Mouse (Mus musculus) midbrain, embryonic 12.5 days (tissue): ENCODE measurements at regions not wholly inside any gene's neighbourhood (a gene's known extent, or its start where the extent isn't known, plus 50 kb on each side); places are given as distances from the start of the nearest gene placed in this dataset.

Source experiments
- ATAC-seq: fragments of 200-750 bp; cut with Nextera tagmentation; 2 replicates; pipeline ENCODE4 v1.8.0; 2017; ENCODE audit warnings: low read depth, moderate TSS enrichment, moderate library complexity; ENCODE audit not compliant: low FRiP score
- H3K27ac ChIP-seq: fragments of 300-500 bp; sonication (generic); replicated peaks from 2 replicates; pipeline ENCODE4 v1.5.1; 2016; ENCODE audit warnings: mild to moderate bottlenecking
- H3K27me3 ChIP-seq: fragments of 300-500 bp; sonication (generic); 2 replicates; pipeline ENCODE4 v1.6.1; 2016; ENCODE audit warnings: mild to moderate bottlenecking
- H3K36me3 ChIP-seq: fragments of 300-500 bp; sonication (generic); 2 replicates; pipeline ENCODE4 v1.6.1; 2016
- H3K4me1 ChIP-seq: fragments of 300-500 bp; sonication (generic); 2 replicates; pipeline ENCODE4 v1.6.1; 2016
- H3K4me2 ChIP-seq: fragments of 300-500 bp; sonication (generic); replicated peaks from 2 replicates; pipeline ENCODE4 v1.6.1; 2016; ENCODE audit warnings: mild to moderate bottlenecking, moderate library complexity
- H3K4me3 ChIP-seq: fragments of 300-500 bp; sonication (generic); 2 replicates; pipeline ENCODE4 v1.5.1; 2016; ENCODE audit warnings: mild to moderate bottlenecking
- H3K9ac ChIP-seq: fragments of 300-500 bp; sonication (generic); replicated peaks from 2 replicates; pipeline ENCODE4 v1.6.1; 2016; ENCODE audit warnings: mild to moderate bottlenecking, moderate library complexity
- H3K9me3 ChIP-seq: fragments of 300-500 bp; sonication (generic); 2 replicates; pipeline ENCODE4 v1.6.1; 2016; ENCODE audit warnings: mild to moderate bottlenecking
- WGBS: fragments of 180-500 bp; shearing (Covaris S2); methylation state at CpG from one replicate; pipeline ENCODE4 v1.1.7; 2016; 5-methylcytosine and 5-hydroxymethylcytosine counted together

GRCm38 (mm10) chr11:57933065-57933464 is 75.8 kb upstream of the Larp1 start:
- Histone ChIP-seq H3K4me2 (no peak overlapping the region), H3K4me3 (no peak overlapping the region), H3K27me3 (peaks cover 12% of the 10 kb centered on the region), H3K4me1 (peaks cover 11% of the 10 kb centered on the region; the same call in 1 of the 2 replicates), H3K27ac (no peak overlapping the region), H3K36me3 (no peaks in the 10 kb centered on the region), H3K9me3 (no peaks in the 10 kb centered on the region), H3K9ac (no peak overlapping the region)
- ATAC-seq = no peak
- 6% methylated on average over 5 of the region's 5 CpGs for WGBS

GRCm38 (mm10) chr11:57929506-57929905 is 79.4 kb upstream of the Larp1 start:
- no peaks in the 10 kb centered on the region for H3K36me3 ChIP-seq
- H3K27ac ChIP-seq = no peak overlapping the region
- peaks cover 9% of the 10 kb centered on the region; the same call in 1 of the 2 replicates for H3K4me1 ChIP-seq
- no peaks in the 10 kb centered on the region for H3K9me3 ChIP-seq
- ATAC-seq = no peak
- peak overlapping the region; percentile 15; the same call in 1 of the 2 replicates for H3K9ac ChIP-seq
- whole genome bisulfite sequencing = 8% methylated on average over 18 of the region's 18 CpGs
- peaks cover 12% of the 10 kb centered on the region for H3K27me3 ChIP-seq
- H3K4me3 ChIP-seq = peak overlapping the region; percentile 15; the same call in 1 of the 2 replicates
- H3K4me2 ChIP-seq = peak overlapping the region; percentile 34

GRCm38 (mm10) chr11:57920263-57920662 is 87.6 kb upstream of the Hand1 start:
- 83% methylated on average over 2 of the region's 2 CpGs for WGBS
- no peak overlapping the region for H3K9ac ChIP-seq
- H3K4me3 ChIP-seq = no peak overlapping the region
- no peaks in the 10 kb centered on the region for H3K4me1 ChIP-seq
- no peak overlapping the region for H3K27ac ChIP-seq
- H3K9me3 ChIP-seq = no peaks in the 10 kb centered on the region
- no peaks in the 10 kb centered on the region; the same call in 1 of the 2 replicates for H3K27me3 ChIP-seq
- no peak overlapping the region for H3K4me2 ChIP-seq
- no peak for ATAC-seq
- no peaks in the 10 kb centered on the region for H3K36me3 ChIP-seq

- Histone ChIP-seq H3K4me2 (no peak overlapping the region), H3K9ac (no peak overlapping the region), H3K36me3 (no peaks in the 10 kb centered on the region), H3K4me1 (no peaks in the 10 kb centered on the region), H3K9me3 (no peaks in the 10 kb centered on the region), H3K27me3 (no peaks in the 10 kb centered on the region; the same call in 1 of the 2 replicates), H3K27ac (no peak overlapping the region), H3K4me3 (no peak overlapping the region)
- 88% methylated on average over 18 of the region's 18 CpGs for WGBS
- ATAC-seq = no peak
Measured at GRCm38 (mm10) chr11:57918447-57919059, 85.9 kb upstream of the Hand1 start.

- no peak for ATAC-seq
Measured at GRCm38 (mm10) chr11:57917974-57918373, 85.4 kb upstream of the Hand1 start.

GRCm38 (mm10) chr11:57916016-57916415 is 83.4 kb upstream of the Hand1 start:
- Histone ChIP-seq H3K27ac (no peak overlapping the region), H3K27me3 (no peaks in the 10 kb centered on the region; the same call in 1 of the 2 replicates), H3K9me3 (no peaks in the 10 kb centered on the region), H3K36me3 (no peaks in the 10 kb centered on the region), H3K4me1 (no peaks in the 10 kb centered on the region), H3K4me3 (no peak overlapping the region), H3K4me2 (no peak overlapping the region), H3K9ac (no peak overlapping the region)
- 57% methylated on average over 6 of the region's 6 CpGs for WGBS
- ATAC-seq = no peak

More at GRCm38 (mm10) chr11:57917974-57918373, 85.4 kb upstream of the Hand1 start:
- H3K36me3 ChIP-seq = no peaks in the 10 kb centered on the region
- WGBS = 78% methylated on average over 5 of the region's 5 CpGs
- no peaks in the 10 kb centered on the region; the same call in 1 of the 2 replicates for H3K27me3 ChIP-seq
- no peak overlapping the region for H3K4me2 ChIP-seq
- no peaks in the 10 kb centered on the region for H3K4me1 ChIP-seq
- H3K27ac ChIP-seq = no peak overlapping the region
- H3K9ac ChIP-seq = no peak overlapping the region
- H3K4me3 ChIP-seq = no peak overlapping the region
- H3K9me3 ChIP-seq = no peaks in the 10 kb centered on the region

- no peak overlapping the region for H3K4me2 ChIP-seq
- H3K9me3 ChIP-seq = no peaks in the 10 kb centered on the region
- H3K4me3 ChIP-seq = no peak overlapping the region
- 76% methylated on average over 3 of the region's 3 CpGs for WGBS
- H3K27me3 ChIP-seq = no peaks in the 10 kb centered on the region
- H3K4me1 ChIP-seq = no peaks in the 10 kb centered on the region
- H3K36me3 ChIP-seq = no peaks in the 10 kb centered on the region
- no peak overlapping the region for H3K9ac ChIP-seq
- no peak for ATAC-seq
- H3K27ac ChIP-seq = no peak overlapping the region
Measured at GRCm38 (mm10) chr11:57913801-57914560, 81.4 kb upstream of the Hand1 start.

GRCm38 (mm10) chr11:57913020-57913699 is 80.5 kb upstream of the Hand1 start:
- Histone ChIP-seq H3K36me3 (no peaks in the 10 kb centered on the region), H3K4me2 (no peak overlapping the region), H3K9ac (no peak overlapping the region), H3K9me3 (no peaks in the 10 kb centered on the region), H3K4me1 (no peaks in the 10 kb centered on the region), H3K27ac (no peak overlapping the region), H3K27me3 (no peaks in the 10 kb centered on the region), H3K4me3 (no peak overlapping the region)
- no peak for ATAC-seq
- 60% methylated on average over 14 of the region's 14 CpGs for WGBS

- no peak overlapping the region; the same call in 1 of the 2 replicates for H3K9ac ChIP-seq
- H3K27me3 ChIP-seq = no peaks in the 10 kb centered on the region
- no peaks in the 10 kb centered on the region for H3K36me3 ChIP-seq
- H3K4me1 ChIP-seq = no peaks in the 10 kb centered on the region
- ATAC-seq = no peak
- H3K4me3 ChIP-seq = no peak overlapping the region
- 64% methylated on average over 10 of the region's 10 CpGs for WGBS
- H3K9me3 ChIP-seq = no peaks in the 10 kb centered on the region
- no peak overlapping the region for H3K27ac ChIP-seq
- no peak overlapping the region for H3K4me2 ChIP-seq
Measured at GRCm38 (mm10) chr11:57911698-57912283, 79.2 kb upstream of the Hand1 start.

- Histone ChIP-seq H3K4me1 (no peaks in the 10 kb centered on the region), H3K4me3 (no peak overlapping the region), H3K36me3 (no peaks in the 10 kb centered on the region), H3K27me3 (no peaks in the 10 kb centered on the region), H3K4me2 (no peak overlapping the region), H3K9me3 (no peaks in the 10 kb centered on the region), H3K27ac (no peak overlapping the region), H3K9ac (no peak overlapping the region)
- ATAC-seq = no peak
- WGBS = 68% methylated on average over 9 of the region's 9 CpGs
Measured at GRCm38 (mm10) chr11:57904216-57904615, 71.6 kb upstream of the Hand1 start.

GRCm38 (mm10) chr11:57899335-57899734 is 66.7 kb upstream of the Hand1 start:
- no peak for ATAC-seq
- no peaks in the 10 kb centered on the region for H3K36me3 ChIP-seq
- no peaks in the 10 kb centered on the region for H3K9me3 ChIP-seq
- H3K27ac ChIP-seq = no peak overlapping the region
- no peak overlapping the region for H3K4me3 ChIP-seq
- H3K4me1 ChIP-seq = no peaks in the 10 kb centered on the region
- no peaks in the 10 kb centered on the region for H3K27me3 ChIP-seq
- H3K4me2 ChIP-seq = no peak overlapping the region
- no peak overlapping the region for H3K9ac ChIP-seq
- 62% methylated on average over 4 of the region's 4 CpGs for WGBS

GRCm38 (mm10) chr11:57895497-57895896 is 62.9 kb upstream of the Hand1 start:
- Histone ChIP-seq H3K27ac (no peak overlapping the region), H3K27me3 (no peaks in the 10 kb centered on the region), H3K4me2 (no peak overlapping the region), H3K4me3 (no peak overlapping the region), H3K36me3 (no peaks in the 10 kb centered on the region), H3K9me3 (no peaks in the 10 kb centered on the region), H3K4me1 (no peaks in the 10 kb centered on the region), H3K9ac (no peak overlapping the region)
- no peak for ATAC-seq
- 64% methylated on average over 1 of the region's 1 CpGs for WGBS
